Mouse (Mus musculus) large intestine, adult 2 months (tissue): ENCODE results near the gene Efemp1. TPM values are rescaled to one million over a fixed set of nuclear protein-coding genes. Genes with fewer than 3 reads are reported as not detected.

Experiments
- DNase-seq: peaks from one replicate; pipeline ENCODE4 v3.0.0-alpha.2; 2012; ENCODE audit warnings: low read depth, low spot score
- WGBS: fragments of 180-500 bp; shearing (Covaris S2); methylation state at CpG from one replicate; pipeline ENCODE4 v1.1.7; 2018; 5-methylcytosine and 5-hydroxymethylcytosine counted together
- polyA plus RNA-seq: library from polyadenylated mRNA; depleted of rRNA; stranded (reverse); fragments of >200 nt; gene quantifications from 2 replicates; pipeline ENCODE4 v1.2.3, GENCODE M21; 2012; rRNA removed

Efemp1 gene
- 18.6 and 21.0 TPM in 2 replicates for polyA plus RNA-seq

DNA sequence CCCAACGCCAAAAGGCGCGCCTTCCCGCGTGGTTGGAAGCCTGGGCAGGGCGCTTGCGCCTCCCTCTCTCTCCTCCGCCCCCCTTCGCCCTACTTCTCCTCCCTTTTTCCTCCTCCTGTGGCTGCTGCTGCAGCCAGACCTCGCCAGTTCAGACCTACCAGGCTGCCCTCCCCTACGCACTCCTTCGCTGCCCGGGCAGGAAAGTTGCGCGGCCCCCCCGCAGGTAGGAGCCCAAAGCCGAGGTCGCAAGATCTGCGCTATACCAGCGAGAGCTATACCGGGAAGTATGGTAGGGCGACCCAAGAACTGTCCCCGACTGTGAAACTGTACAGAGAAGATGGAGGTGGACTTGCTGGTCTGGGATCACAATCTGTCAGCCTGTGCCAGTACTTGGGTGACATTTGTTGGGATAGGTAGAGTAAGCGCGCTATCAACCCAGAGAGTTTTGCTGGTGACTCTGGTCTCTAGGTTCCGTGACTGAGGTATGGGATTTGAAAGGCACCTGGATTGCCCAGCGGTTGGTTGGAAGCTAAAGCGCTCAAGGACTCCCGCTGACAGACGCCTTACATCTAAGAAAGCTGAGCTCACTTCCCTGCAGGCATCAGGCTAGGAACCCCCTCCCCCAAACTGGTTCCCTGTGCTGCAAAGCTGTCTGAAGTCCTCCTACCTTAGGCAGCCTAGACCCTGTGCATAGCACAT is at the start of gene Efemp1:
TSS of gene Efemp1 (plus strand) at position 103 of the 699 bp plus-strand sequence.
- no peak for DNase-seq
- 2% methylated on average over 29 of the region's 30 CpGs for WGBS

- WGBS: 68% methylated on average over 3 of the region's 3 CpGs
- DNase-seq: no peak
Measured at GRCm38 (mm10) chr11:28808685-28809084, 44.3 kb upstream of the Efemp1 start.

DNA sequence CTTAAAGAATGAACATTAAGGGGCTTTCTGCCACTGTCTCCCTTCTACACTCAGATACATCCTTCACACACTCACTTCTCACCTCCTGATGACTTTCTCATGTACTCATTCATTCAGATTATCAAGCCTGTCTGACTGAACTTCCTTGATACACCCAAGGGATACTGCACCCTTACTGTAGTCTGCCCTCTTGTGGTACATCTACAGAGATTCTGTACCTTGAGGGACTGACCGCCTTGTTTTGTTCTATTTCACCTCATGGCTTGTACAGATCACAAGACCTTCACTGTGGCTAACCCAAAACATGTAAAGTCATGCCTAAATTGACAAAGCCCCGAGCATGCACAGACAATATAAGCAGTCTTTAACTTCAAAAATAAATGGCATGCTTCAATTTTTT is 41.1 kb upstream of the Efemp1 start:
- WGBS: 68% methylated on average over 2 of the region's 2 CpGs
- DNase-seq: no peak

DNA sequence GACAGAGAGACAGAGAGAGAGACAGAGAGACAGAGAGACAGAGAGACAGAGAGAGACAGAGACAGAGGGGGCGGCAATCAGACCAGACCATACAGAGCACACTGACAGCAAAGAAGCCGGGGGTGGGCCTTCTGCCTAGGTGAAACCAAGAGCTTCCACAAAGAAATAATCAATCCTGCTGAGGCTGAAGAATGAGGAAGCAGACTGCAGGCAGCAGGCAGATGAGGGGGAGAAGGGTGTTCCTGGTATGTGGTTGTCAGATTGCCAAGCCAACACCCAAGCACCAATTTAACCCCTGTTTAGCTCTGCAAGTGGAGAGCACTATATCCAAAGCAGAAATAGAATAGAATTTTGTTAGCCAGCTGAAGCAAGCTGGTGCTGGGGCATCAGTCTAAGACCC is 40.4 kb upstream of the Efemp1 start:
- 25% methylated on average over 2 of the region's 2 CpGs for WGBS
- DNase-seq: no peak

DNA sequence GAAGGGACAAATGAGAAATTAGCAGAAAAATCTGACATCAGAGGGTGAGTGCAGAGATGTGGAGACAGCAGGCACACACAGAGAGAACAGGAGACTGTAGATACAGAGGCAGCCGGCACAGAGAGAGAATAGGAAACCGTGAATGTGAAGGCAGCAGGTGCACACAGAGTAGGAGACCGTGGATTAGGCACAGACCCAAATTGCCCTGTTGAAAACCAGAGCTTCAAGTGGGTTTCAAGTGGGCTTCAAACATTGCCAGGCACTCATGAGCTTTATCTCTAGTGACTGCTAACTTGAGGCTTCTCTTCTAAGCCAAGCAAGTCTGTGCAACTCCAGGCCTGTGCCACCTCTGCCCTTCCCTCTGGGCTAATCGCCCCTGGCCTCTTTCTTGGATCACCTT is 35.6 kb upstream of the Efemp1 start:
- 75% methylated on average over 4 of the region's 4 CpGs for WGBS

DNA sequence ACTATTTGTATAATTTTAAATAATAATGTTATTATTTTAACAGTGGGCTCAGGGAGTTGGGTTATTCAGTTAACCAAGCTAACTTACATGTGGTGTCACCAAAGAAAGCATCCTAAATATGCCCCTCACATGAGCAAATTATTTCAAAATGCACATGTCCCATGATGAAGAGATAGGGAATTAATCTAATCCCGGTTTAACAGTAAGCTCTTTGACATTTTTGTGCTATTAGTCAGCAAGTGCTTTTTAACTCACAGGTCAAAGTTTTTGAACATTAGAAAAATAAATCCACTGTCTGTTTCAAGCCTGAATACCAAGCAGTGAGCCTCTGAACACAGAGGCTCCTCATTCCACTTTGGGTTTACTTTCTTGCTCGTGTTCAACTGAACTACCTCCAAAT is 26.1 kb upstream of the Efemp1 start:
- WGBS: 75% methylated on average over 2 of the region's 2 CpGs
- DNase-seq: no peak

More for the DNA sequence above, 35.6 kb upstream of the Efemp1 start:
- no peak for DNase-seq

GRCm38 (mm10) chr11:28833809-28834208 is 19.2 kb upstream of the Efemp1 start:
- 54% methylated on average over 3 of the region's 3 CpGs for WGBS
- DNase-seq: no peak

DNA sequence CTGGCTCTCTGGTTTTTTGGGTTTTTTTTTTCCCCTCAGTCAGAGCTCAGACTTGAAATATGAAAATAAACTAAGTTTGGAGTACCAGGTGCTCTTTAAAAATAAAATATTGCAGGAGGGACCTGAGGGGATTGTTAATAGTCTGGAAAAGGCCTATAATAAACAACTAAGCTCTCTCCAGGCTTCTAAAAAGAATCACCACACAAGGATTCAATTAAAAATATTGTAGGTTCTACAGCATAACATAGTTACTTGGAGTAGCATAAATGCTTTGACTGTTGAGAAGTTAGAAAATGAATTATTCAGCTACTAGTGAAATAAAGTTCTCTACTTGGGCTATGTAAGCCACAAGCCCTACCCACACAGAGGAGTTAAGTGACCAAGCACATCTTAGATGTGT is 17.9 kb upstream of the Efemp1 start:
- DNase-seq: no peak

- no peak for DNase-seq
Measured at GRCm38 (mm10) chr11:28849841-28850240, 3.2 kb upstream of the Efemp1 start.

DNA sequence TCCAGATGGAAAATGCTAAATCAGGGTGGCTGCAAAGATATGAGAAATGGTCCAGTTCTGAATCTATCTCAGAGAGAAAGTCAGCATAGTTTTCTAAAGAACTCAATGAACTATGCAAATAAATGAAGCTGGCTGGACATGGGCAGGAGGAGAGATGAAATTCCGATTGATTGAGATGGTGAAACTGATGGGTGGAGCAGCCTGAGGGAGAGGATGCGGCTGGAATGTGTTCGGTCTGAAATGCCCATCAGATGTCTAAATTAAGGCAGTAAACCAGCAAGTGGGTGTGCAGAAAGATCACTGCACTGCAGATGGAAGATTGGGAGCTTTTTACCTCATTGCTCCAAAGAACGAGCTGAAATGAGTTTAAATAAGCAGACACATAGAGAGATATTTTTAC is 1.4 kb upstream of the Efemp1 start:
- 65% methylated on average over 4 of the region's 4 CpGs for WGBS
- DNase-seq: no peak

DNA sequence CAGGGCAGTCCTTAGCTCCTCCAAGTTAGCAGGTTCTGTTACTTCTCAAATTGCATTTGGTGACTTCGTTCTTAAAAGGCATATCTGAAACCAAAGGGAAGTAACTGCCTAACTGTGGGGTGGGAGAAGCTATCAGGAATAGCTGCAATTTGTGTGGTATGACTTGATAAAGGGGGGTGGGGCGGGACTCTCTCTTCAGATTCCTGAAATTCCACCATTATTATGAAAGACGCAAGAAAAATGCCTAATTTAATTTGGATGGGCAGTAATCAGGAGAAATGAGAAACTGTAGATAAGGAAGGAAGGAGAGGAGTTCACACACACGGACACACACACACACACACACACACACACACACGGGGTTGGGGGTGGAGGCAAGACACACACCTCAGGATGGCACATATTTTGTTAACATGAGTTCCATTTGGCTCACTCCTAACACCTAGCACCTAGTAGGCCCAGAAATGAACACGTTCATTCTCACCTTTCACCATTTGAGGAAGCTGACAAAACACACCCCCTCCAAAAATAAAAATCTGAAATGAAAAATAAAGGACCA is 564 bp upstream of the Efemp1 start:
- no peak for DNase-seq
- 32% methylated on average over 6 of the region's 6 CpGs for WGBS

GRCm38 (mm10) chr11:28859125-28859524 is 6.1 kb downstream of the Efemp1 start:
- no peak for DNase-seq

DNA sequence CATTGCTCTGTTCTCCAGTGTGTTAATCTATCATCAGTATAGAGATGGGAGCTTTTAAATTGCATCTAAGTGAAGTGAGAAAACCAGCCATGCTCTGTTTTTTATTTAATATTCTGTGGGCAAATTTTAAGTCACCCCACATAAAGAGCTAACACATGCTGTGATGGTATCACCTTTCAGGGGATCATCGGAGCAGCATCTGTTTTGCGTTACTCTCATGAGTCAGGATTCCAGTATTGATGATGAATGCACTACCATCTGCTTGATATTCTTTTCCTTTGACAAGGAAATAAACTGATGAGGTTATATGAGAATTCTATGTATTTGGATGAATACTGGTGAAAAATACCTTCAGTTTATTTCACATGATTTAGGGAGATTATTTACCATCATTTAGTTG is 16.1 kb downstream of the Efemp1 start:
- WGBS: 79% methylated on average over 2 of the region's 2 CpGs

GRCm38 (mm10) chr11:28881381-28881976 is 28.5 kb downstream of the Efemp1 start:
- WGBS: 54% methylated on average over 2 of the region's 2 CpGs
- DNase-seq: no peak

More for the DNA sequence above, 16.1 kb downstream of the Efemp1 start:
- no peak for DNase-seq

- no peak for DNase-seq
- WGBS: 49% methylated on average over 4 of the region's 4 CpGs
Measured at GRCm38 (mm10) chr11:28883106-28883505, 30.1 kb downstream of the Efemp1 start.

GRCm38 (mm10) chr11:28889538-28889937 is 36.5 kb downstream of the Efemp1 start:
- DNase-seq: no peak
- 70% methylated on average over 1 of the region's 1 CpGs for WGBS

GRCm38 (mm10) chr11:28891515-28891914 is 38.5 kb downstream of the Efemp1 start:
- 36% methylated on average over 5 of the region's 5 CpGs for WGBS
- no peak for DNase-seq

- 25% methylated on average over 1 of the region's 1 CpGs for WGBS
- no peak for DNase-seq
Measured at GRCm38 (mm10) chr11:28899420-28899819, 46.4 kb downstream of the Efemp1 start.

GRCm38 (mm10) chr11:28904596-28904995 is 51.6 kb downstream of the Efemp1 start:
- no peak for DNase-seq
- 44% methylated on average over 2 of the region's 2 CpGs for WGBS

- WGBS: 33% methylated on average over 3 of the region's 3 CpGs
- no peak for DNase-seq
Measured at GRCm38 (mm10) chr11:28906288-28906687, 53.3 kb downstream of the Efemp1 start.

DNA sequence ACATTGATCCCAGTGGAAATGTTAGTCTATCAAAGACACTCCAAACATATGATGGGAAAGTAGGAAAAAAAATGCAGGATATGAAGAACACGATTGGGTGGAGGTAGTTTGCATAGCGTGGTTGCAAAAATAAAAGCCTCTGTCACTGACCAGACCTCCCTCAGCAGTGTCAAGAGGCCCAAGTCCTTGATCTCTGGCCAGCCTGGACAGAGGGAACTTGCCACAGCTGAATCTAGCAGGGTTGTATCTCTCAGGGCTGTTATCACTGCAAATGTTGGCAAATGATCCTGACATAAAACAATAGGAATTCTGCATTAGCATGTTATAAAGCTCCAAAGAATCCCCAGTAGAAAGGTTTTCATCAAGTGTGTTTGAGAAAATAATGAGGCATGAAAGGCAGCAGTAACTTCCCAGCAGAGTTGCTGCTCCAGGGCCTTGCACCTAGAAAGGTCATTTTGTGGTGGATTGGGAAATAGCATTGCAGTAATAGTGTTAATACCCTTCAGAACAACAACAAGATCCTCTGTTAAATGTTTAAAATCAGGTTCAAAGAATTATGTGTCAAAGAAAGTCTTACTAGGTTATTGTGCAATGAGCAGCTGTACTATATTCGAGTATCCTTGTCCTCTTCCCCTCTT is 56.0 kb downstream of the Efemp1 start:
- WGBS: 44% methylated on average over 3 of the region's 3 CpGs
- DNase-seq: no peak
